ENCODE assay signal across 16 mouse cellular contexts in genomic region chr2:76097284-76097683, GRCm38 (mm10).
DNase-seq lines count a peak whose midpoint lies in the region; ATAC-seq and TF ChIP-seq lines count a peak whose summit lies in the region.
"Had no signal": no experiment of that assay in that cellular context is flagged by ENCODE, and none has a peak within 500 bp of the region (broad histone marks: within the 10 kb centered on the region; RNA-seq: fewer than 3 reads in every experiment).

No protein-coding gene starts in this region.

- no peaks in the 10 kb centered on the region for H3K9me3 ChIP-seq in kidney, embryonic 16.5 days (ENCODE audit: low read length)
- H3K9me3 ChIP-seq in midbrain, postnatal 0 days (ENCODE audit: low read length), result no peaks in the 10 kb centered on the region
- no peaks in the 10 kb centered on the region for H3K9me3 ChIP-seq in midbrain, embryonic 10.5 days (replicated peaks)
- H3K9me3 ChIP-seq: forebrain, embryonic 12.5 days; heart, embryonic 13.5 days; limb, embryonic 12.5 days; liver, embryonic 13.5 days had no signal

- no peak for DNase-seq in kidney, adult 11 months
- DNase-seq in midbrain, postnatal 0 days (ENCODE audit: low spot score), result no peak
- no peak for DNase-seq in midbrain, embryonic 10.5 days (ENCODE audit: low spot score)
- no peak for DNase-seq in spleen, postnatal 14 days (ENCODE audit: low spot score in 2 of 2)
- no peak for DNase-seq in heart, postnatal 36 days
- DNase-seq: adrenal gland, adult 2 months; cerebellum, adult 2 months; liver, embryonic 13.5 days; right cerebral cortex, postnatal 4 days; thymus, adult 2 months had no signal

- intact Hi-C loops in heart, postnatal 36 days (cut with DNase I), result no loop called here

- H3K9ac ChIP-seq in kidney, embryonic 16.5 days (replicated peaks; ENCODE audit: low read length), result no peak overlapping the region
- H3K9ac ChIP-seq in midbrain, postnatal 0 days (replicated peaks; ENCODE audit: low read length, poor library complexity, severe bottlenecking), result no peak overlapping the region
- H3K9ac ChIP-seq: forebrain, embryonic 12.5 days; heart, embryonic 13.5 days; limb, embryonic 12.5 days; liver, embryonic 13.5 days had no signal

- 50% methylated on average over 8 of the region's 8 CpGs for WGBS in kidney, embryonic 16.5 days
- WGBS in midbrain, postnatal 0 days, result 72% methylated on average over 8 of the region's 8 CpGs
- 81% methylated on average over 8 of the region's 8 CpGs for WGBS in midbrain, embryonic 10.5 days
- 42% methylated on average over 8 of the region's 8 CpGs for WGBS in small intestine, adult 2 months

- no peaks in the 10 kb centered on the region for H3K27me3 ChIP-seq in kidney, embryonic 16.5 days (ENCODE audit: insufficient read depth, low read length)
- no peaks in the 10 kb centered on the region for H3K27me3 ChIP-seq in midbrain, postnatal 0 days (ENCODE audit: insufficient read depth, low read length)
- H3K27me3 ChIP-seq in midbrain, embryonic 10.5 days (ENCODE audit: low read depth, poor library complexity, severe bottlenecking), result peaks cover 18% of the 10 kb centered on the region; the same call in 1 of the 2 replicates
- H3K27me3 ChIP-seq in small intestine, adult 2 months (ENCODE audit: control insufficient read depth, insufficient read depth, low read length), result no peaks in the 10 kb centered on the region
- H3K27me3 ChIP-seq: forebrain, embryonic 12.5 days; heart, embryonic 13.5 days; liver, embryonic 13.5 days had no signal

- TF ChIP-seq CTCF in midbrain, postnatal 0 days (IDR thresholded peaks at IDR 0.05), result peak; percentile 21; the same call in 1 of the 2 replicates
- TF ChIP-seq CTCF in small intestine, adult 2 months (IDR thresholded peaks at IDR 0.05; ENCODE audit: extremely low read depth, insufficient read length, insufficient replicate concordance, low read depth, low read length), result 0 out of 2 replicates have a peak, but pooled peaks have one; percentile 6

- no peak overlapping the region for H3K4me2 ChIP-seq in kidney, embryonic 16.5 days (replicated peaks; ENCODE audit: low read depth, low read length)
- H3K4me2 ChIP-seq in midbrain, postnatal 0 days (ENCODE audit: low read depth, low read length, poor library complexity, severe bottlenecking), result no peak overlapping the region
- H3K4me2 ChIP-seq: forebrain, embryonic 12.5 days; heart, embryonic 13.5 days; limb, embryonic 12.5 days; liver, embryonic 13.5 days had no signal

- H3K4me1 ChIP-seq in kidney, embryonic 16.5 days (ENCODE audit: insufficient read depth, low read length), result peaks cover 25% of the 10 kb centered on the region
- no peaks in the 10 kb centered on the region for H3K4me1 ChIP-seq in midbrain, postnatal 0 days (ENCODE audit: insufficient read depth, low read length)
- H3K4me1 ChIP-seq in midbrain, embryonic 10.5 days, result peaks cover 22% of the 10 kb centered on the region
- peaks cover 3% of the 10 kb centered on the region; the same call in 1 of the 2 replicates for H3K4me1 ChIP-seq in small intestine, adult 2 months (ENCODE audit: control insufficient read depth, insufficient read depth, insufficient read length, low read length)
- H3K4me1 ChIP-seq: liver, embryonic 13.5 days had no signal

- H3K36me3 ChIP-seq in kidney, embryonic 16.5 days (ENCODE audit: insufficient read depth, low read length), result no peaks in the 10 kb centered on the region
- H3K36me3 ChIP-seq in midbrain, postnatal 0 days (ENCODE audit: insufficient read depth, low read length), result no peaks in the 10 kb centered on the region
- H3K36me3 ChIP-seq in midbrain, embryonic 10.5 days, result no peaks in the 10 kb centered on the region
- H3K36me3 ChIP-seq in small intestine, adult 2 months (ENCODE audit: control insufficient read depth, insufficient read depth, low read length), result no peaks in the 10 kb centered on the region
- H3K36me3 ChIP-seq: forebrain, embryonic 12.5 days; heart, embryonic 13.5 days; limb, embryonic 12.5 days; liver, embryonic 13.5 days had no signal

- peak overlapping the region; percentile 85 for H3K27ac ChIP-seq in kidney, embryonic 16.5 days (ENCODE audit: low read length)
- no peak overlapping the region for H3K27ac ChIP-seq in midbrain, postnatal 0 days (ENCODE audit: low read depth, low read length)
- H3K27ac ChIP-seq in midbrain, embryonic 10.5 days (replicated peaks), result no peak overlapping the region
- H3K27ac ChIP-seq in small intestine, adult 2 months (ENCODE audit: insufficient read depth, low read depth, low read length), result peak overlapping the region; percentile 37; the same call in 1 of the 2 replicates
- H3K27ac ChIP-seq: forebrain, embryonic 12.5 days; heart, embryonic 13.5 days; hindbrain, postnatal 0 days; limb, embryonic 12.5 days; liver, embryonic 13.5 days had no signal

- H3K4me3 ChIP-seq in kidney, embryonic 16.5 days (ENCODE audit: low read length), result no peak overlapping the region
- no peak overlapping the region for H3K4me3 ChIP-seq in midbrain, postnatal 0 days (ENCODE audit: low read depth, low read length)
- H3K4me3 ChIP-seq in midbrain, embryonic 10.5 days, result no peak overlapping the region
- no peak overlapping the region for H3K4me3 ChIP-seq in small intestine, adult 2 months (ENCODE audit: low read depth, low read length)
- H3K4me3 ChIP-seq: forebrain, embryonic 12.5 days; heart, embryonic 13.5 days; limb, embryonic 12.5 days; liver, embryonic 13.5 days had no signal

- TF ChIP-seq POLR2A in small intestine, adult 2 months (IDR thresholded peaks at IDR 0.05; ENCODE audit: low read depth, low read length), result no peak

- ATAC-seq in kidney, embryonic 16.5 days (ENCODE audit: low FRiP score, low TSS enrichment), result no peak
- ATAC-seq in midbrain, postnatal 0 days (ENCODE audit: low FRiP score), result no peak

Comparison
In these comparisons a context has a peak if more than half of its experiments do, and no peak if none do; other contexts are left out.
1. H3K27ac ChIP-seq: peak in kidney, embryonic 16.5 days (single experiment) and small intestine, adult 2 months (single experiment); none in midbrain, postnatal 0 days (single experiment) and midbrain, embryonic 10.5 days (single experiment).